Mouse (Mus musculus): ENCODE measurements around the gene Eif4h.

Gene Eif4h

GRCm38 (mm10) chr5:134607121-134607520, 32.2 kb downstream of the Eif4h start:
- DNase-seq (ENCODE audit: low spot score in 2 of 2), result peak in 1 of 2 experiments; percentile 44

GRCm38 (mm10) chr5:134606314-134606713, 33.0 kb downstream of the Eif4h start:
- DNase-seq (ENCODE audit: low spot score in 2 of 2), result no peak

GRCm38 (mm10) chr5:134604376-134604775, 34.9 kb downstream of the Eif4h start:
- no peak for DNase-seq (ENCODE audit: low spot score in 2 of 2)

GRCm38 (mm10) chr5:134597711-134598110, 41.6 kb downstream of the Eif4h start:
- DNase-seq (ENCODE audit: low spot score in 2 of 2), result no peak

GRCm38 (mm10) chr5:134593093-134593492, 46.2 kb downstream of the Eif4h start:
- peak in 1 of 2 experiments; percentile 58 for DNase-seq (ENCODE audit: low spot score in 2 of 2)

- no peak for DNase-seq (ENCODE audit: low spot score in 2 of 2)
Measured at GRCm38 (mm10) chr5:134592026-134592581, 47.2 kb downstream of the Eif4h start.

GRCm38 (mm10) chr5:134589900-134590299, 49.4 kb downstream of the Eif4h start:
- DNase-seq (ENCODE audit: low spot score in 2 of 2), result no peak

- no peak for DNase-seq (ENCODE audit: low spot score in 2 of 2)
Measured at GRCm38 (mm10) chr5:134584798-134585197, 54.5 kb downstream of the Eif4h start.

- DNase-seq (ENCODE audit: low spot score in 2 of 2), result no peak
Measured at GRCm38 (mm10) chr5:134583884-134584213, 55.4 kb downstream of the Eif4h start.

GRCm38 (mm10) chr5:134583006-134583883, 56.0 kb downstream of the Eif4h start:
- no peak for DNase-seq (ENCODE audit: low spot score in 2 of 2)

- DNase-seq (ENCODE audit: low spot score in 2 of 2), result peak; percentile 97 to 99
Measured at GRCm38 (mm10) chr5:134582221-134582907, 56.9 kb downstream of the Eif4h start.

- DNase-seq (ENCODE audit: low spot score in 2 of 2), result no peak
Measured at GRCm38 (mm10) chr5:134581146-134581545, 58.1 kb downstream of the Eif4h start, which contains the start of gene Rfc2. Rfc2 (plus strand) TSS chr5:134581366.

GRCm38 (mm10) chr5:134579135-134579534, 60.2 kb downstream of the Eif4h start:
- no peak for DNase-seq (ENCODE audit: low spot score in 2 of 2)

GRCm38 (mm10) chr5:134577534-134577933, 61.8 kb downstream of the Eif4h start:
- no peak for DNase-seq (ENCODE audit: low spot score in 2 of 2)

- no peak for DNase-seq (ENCODE audit: low spot score in 2 of 2)
Measured at GRCm38 (mm10) chr5:134576517-134577220, 62.6 kb downstream of the Eif4h start.

GRCm38 (mm10) chr5:134575833-134576232, 63.5 kb downstream of the Eif4h start:
- DNase-seq (ENCODE audit: low spot score in 2 of 2), result no peak

GRCm38 (mm10) chr5:134572508-134573214, 66.6 kb downstream of the Eif4h start:
- DNase-seq (ENCODE audit: low spot score in 2 of 2), result no peak

GRCm38 (mm10) chr5:134571730-134572507, 67.4 kb downstream of the Eif4h start:
- peak in 1 of 2 experiments; percentile 39 for DNase-seq (ENCODE audit: low spot score in 2 of 2)

All from spleen, postnatal 4 days (tissue).